Mouse (Mus musculus) heart, postnatal 10 days (tissue): Measurements from ENCODE around the gene Zscan5b. TPM values are rescaled to one million over a fixed set of nuclear protein-coding genes. Genes with fewer than 3 reads are reported as not detected.
A peak's percentile ranks its signal among the peaks of the same experiment; 100 is the strongest.
"Not testable (repeated sequence)": the region's sequence is repeated elsewhere in the genome, so short reads cannot be mapped to it uniquely, and the experiment has no call there.

Experiments
- DNase-seq, 2 experiments: peaks; one replicate each; pipeline ENCODE4 v3.0.0; 2021
- intact Hi-C: fragments of 180-260 bp; cut with DNase I; formaldehyde crosslinking; loops from one replicate; pipeline ENCODE4 v1.15.1; 2025
- total RNA-seq, 2 experiments: library from RNA; stranded (reverse); gene quantifications; 2 replicates each; pipeline ENCODE4 v1.2.3; 2021

Zscan5b gene
- total RNA-seq = not detected

DNA sequence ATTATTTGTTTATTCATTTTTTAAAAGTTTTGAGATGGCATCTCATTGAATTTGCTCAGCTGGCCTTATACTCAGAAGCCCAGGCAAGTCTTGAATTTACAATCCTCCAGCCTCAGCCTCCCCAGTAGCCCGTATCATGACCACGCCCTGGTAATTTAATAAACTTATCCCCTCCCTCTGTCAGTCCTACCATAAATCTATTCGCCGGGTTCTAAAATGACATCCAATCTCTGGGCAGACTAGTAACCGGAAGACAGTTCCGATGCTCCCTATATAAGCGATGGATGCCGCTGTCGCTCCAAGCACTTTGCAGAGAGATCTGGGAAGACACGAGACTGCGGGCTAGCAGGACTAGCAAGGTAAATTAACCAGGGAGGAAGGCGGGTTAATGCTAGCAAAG, at the start of gene Zscan5b:
Gene Zscan5b (plus strand): TSS at position 301 of the 400 bp plus-strand sequence.
- intact Hi-C loops = no loop called here

DNA sequence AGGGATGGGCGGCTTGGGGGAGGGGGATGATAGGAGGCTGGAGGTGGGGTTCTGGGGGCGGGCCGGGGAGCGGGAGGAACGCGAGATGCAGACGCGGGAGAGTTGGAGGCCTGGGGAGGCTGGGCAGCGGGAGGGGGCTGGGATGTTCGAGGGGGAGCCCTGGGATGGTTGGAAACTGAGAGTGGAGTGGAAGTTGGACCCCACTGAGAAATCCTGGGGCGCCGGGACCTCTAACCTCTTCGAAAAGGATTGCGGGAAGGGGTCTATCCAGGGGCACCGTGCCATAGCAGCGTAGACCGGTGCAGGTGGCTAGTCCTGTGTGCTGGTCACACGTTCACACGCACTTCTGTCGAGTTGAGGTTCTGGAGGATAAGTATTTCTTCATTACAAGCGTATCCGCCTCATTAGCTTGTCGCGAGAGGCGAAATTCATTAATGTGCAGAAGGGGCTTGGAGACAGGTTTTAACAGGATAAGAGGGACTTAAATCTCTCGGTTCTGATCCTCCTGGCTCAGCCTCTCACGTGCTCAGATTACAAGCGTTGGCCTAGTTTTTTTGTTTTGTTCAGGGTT, 49.3 kb upstream of the Zscan5b start:
- peak in 1 of 2 experiments; percentile 48 for DNase-seq
- intact Hi-C loops = loop anchor here (2.0 to 5.0 kb wide), 2 partner anchors 18 to 1090 kb away; partner anchors contain the start of gene Epn1

More for the DNA sequence above, at the start of gene Zscan5b:
- no peak for DNase-seq

DNA sequence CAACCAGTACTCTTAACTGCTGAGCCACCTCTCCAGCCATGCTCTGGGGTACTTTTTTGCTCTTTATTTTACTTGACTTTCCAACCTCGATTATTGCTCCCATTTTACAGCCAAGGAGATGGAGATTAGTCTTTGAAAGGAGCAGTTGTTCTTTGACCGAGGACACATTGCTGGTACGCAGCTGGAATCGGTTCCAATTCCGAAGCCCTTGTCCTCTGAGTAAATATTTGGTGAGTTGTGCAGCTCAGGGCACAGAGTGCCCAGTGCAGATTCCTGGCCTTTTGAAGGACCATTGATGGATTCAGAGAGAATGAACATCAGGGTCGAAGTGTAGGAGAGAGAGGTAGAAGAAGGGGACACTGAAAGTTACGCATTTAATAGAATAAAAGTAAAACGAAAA, 48.2 kb upstream of the Zscan5b start:
- intact Hi-C loops = loop anchor here (2.0 to 5.0 kb wide), 2 partner anchors 17 to 1092 kb away; partner anchors contain the start of gene Epn1
- no peak for DNase-seq

DNA sequence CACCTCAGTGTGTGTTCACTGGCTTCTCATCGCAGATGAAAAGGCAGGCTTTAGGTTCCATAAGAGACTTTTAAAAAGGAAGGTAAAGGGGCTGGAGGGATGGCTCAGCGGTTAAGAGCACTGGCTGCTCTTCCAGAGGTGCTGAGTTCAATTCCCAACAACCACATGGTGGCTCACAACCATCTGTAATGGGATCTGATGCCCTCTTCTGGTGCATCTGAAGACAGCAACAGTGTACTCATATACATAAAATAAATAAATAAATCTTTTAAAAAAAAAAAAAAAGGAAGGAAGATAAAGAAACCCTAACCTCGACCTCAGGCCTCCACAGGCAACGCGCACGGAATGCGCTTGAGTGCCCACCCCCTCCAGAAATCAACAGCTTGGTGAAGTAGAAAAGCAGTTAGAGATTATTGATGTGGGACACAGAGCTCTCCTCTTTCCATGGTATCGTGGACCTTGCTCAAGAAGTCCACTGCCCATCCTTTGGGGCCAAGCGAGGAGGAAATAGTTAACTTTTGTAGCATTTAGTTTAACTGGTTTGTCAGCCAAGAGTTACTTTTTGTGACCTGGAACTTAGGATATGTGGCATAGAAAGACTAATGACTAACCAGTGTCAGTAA, 47.6 kb upstream of the Zscan5b start:
- DNase-seq = not testable (repeated sequence)
- intact Hi-C loops = loop anchor here (5.0 kb wide), 1 partner anchor 1092 kb away; the partner anchor contains the start of gene Epn1

DNA sequence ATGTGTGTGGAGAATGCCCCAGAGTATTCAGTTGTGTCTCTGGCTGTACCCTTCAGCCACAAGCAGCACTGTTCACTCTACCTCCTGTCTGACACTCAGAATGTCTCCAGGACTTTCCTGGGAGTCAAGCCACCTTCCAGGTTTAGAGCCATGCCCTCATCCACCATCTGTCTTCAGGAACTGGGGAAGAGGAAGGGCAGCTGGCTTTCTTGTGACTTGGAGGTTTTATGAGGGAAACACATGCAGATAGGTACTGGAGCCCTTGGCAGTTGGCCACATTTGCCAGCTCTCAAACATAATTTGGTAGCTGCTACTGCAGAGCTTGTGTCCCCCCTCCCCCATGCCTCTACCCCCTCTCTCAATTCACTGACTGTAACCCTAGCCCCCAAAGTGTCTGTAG, 43.1 kb upstream of the Zscan5b start:
- intact Hi-C loops = no loop called here
- DNase-seq = no peak

DNA sequence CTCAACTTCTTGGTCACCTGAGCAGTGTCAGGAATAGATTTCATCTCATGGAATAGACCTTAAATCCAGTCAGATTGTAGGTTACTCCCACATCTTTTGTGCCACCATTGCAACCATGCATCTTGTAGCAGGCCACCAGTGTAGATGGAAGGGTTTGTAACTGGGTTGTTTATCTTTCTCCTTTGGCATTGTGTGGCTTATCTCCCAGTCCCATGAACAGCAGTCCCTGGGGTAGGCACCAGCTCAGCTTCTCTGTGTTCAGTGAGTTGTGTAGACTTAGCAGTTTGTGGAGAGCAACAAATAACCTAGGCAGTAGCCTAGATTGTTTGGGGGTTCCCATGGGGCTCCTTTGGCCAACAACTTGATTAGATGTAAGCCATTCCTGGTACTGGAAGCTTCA, 39.2 kb upstream of the Zscan5b start:
- intact Hi-C loops = no loop called here
- no peak for DNase-seq

DNA sequence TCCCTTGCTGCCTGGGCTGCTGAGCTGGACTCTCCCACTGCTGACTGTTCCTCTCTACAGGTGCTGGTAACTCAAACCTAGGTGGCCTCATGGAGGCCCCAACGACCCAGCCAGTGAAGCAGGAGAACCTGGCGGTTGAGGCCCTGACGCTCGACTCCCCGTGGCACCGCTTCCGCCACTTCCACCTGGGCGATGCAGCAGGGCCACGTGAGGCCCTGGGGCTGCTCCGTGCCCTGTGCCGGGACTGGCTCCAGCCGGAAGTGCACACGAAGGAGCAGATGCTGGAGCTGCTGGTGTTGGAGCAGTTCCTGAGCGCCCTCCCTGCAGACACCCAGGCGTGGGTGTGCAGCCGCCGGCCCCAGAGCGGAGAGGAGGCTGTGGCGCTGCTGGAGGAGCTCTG, 38.3 kb upstream of the Zscan5b start:
- no peak for DNase-seq
- intact Hi-C loops = no loop called here

DNA sequence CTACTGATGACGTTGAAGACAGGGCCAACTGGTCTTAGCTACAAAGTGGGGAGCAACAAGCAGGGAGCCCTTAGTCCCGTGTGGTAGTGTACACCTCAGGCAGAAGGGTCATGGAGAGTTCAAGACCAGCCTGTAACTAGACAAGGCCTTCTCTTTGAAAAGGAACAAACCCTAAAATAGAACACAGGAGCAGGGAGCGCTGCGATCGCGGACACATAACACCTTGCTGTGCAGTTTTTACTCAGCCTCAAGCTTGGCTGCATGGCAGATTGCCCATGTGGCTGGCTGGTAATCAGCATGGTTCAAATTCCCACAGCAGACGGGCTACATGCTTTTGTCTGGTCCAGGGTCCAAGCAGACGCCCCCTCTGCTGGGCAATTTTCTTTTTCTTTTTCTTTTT, 37.6 kb upstream of the Zscan5b start:
- intact Hi-C loops = no loop called here
- peak; percentile 36 to 40 for DNase-seq

DNA sequence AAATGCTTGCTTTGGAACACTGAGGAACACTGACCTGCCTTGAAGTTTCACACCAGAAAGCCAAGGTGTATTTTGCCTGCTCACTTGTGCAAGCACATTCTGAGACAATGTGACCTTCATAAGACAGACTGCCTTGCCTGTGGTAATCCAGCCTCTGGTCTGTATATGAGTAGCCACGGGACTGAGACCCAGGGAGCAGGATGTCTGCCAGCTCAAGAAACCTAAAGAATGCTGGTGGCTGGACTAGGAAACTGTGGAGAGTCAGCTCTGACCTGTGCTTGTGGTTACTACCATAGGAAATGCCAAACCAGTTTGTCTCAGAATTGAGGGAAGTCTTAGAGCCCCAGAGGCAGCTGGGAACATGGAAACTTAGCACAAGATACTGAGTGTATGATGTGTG, 36.7 kb upstream of the Zscan5b start:
- intact Hi-C loops = no loop called here
- no peak for DNase-seq

DNA sequence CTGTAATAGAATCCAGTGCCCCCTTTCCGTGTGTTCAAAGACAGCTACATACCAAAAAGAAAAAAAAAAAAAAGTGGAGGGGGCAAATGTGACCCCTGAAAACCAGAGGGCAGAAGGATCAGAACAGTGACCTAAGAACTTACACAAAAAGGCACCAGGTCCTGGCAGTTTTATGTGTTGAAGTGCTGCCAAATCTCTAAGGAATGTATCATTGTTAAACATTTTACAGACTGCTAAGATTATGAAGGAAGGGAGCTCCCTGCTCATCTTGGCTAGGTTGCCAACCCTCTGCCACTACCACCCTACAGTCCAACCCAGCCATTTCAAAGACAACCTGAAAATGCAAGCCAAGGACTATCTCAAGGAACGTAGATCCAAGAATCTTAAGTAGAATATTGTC, 35.9 kb upstream of the Zscan5b start:
- intact Hi-C loops = no loop called here
- DNase-seq = no peak

DNA sequence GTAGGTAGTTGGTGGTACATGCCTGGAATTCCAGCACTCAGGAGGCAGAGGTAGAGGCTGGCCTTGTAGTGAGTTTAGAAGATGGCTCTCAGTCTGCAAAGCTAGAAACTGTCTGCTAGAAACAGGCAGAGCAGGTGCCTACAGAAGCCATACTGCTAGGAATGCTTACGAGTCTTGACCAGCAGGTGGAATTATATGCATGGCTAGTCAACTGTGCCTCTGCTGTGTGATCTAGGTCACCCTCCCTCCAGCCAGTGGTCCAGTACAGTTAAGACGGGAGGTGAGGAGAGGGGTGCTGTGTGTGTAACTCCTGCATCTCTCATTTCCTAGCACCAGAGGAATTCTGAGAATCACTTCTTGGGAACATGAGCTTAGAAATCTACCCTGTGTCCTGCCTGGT, 35.3 kb upstream of the Zscan5b start:
- intact Hi-C loops = no loop called here
- no peak for DNase-seq

DNA sequence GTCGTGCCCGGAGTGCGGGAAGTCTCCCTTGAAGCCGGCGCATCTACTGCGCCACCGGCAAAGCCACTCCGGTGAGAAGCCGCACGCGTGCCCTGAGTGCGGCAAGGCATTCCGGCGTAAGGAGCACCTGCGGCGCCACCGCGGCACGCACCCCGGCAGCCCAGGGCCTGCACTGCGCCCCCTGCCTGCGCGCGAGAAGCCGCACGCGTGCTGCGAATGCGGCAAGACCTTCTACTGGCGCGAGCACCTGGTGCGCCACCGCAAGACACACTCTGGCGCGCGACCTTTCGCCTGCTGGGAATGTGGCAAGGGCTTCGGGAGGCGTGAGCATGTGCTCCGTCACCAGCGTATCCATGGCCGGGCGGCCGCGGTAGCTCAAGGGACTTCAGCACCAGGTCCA, 32.5 kb upstream of the Zscan5b start:
- intact Hi-C loops = no loop called here
- DNase-seq = no peak

DNA sequence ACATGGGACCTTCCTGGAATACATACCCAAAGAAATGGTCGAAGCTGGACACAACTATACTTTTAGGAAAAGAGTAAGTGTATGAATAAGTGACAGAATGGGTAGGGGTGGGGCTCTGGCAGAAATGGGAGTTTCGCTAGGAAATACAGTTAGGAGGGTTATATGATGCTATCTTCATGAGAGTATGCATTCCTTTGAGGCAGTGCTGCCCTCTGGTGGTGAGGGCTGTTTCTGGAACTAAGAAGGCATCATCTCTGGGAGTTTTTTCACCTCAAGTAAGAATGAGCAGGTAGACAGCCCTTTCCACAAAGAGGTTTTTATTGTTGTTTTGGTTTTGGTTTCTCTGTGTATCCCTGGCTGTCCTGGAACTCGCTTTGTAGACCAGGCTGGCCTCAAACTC, 30.7 kb upstream of the Zscan5b start:
- intact Hi-C loops = loop anchor here (2.0 kb wide), 2 partner anchors 19 to 65 kb away; partner anchors contain the start of gene Zfp444
- peak; percentile 76 to 88 for DNase-seq

DNA sequence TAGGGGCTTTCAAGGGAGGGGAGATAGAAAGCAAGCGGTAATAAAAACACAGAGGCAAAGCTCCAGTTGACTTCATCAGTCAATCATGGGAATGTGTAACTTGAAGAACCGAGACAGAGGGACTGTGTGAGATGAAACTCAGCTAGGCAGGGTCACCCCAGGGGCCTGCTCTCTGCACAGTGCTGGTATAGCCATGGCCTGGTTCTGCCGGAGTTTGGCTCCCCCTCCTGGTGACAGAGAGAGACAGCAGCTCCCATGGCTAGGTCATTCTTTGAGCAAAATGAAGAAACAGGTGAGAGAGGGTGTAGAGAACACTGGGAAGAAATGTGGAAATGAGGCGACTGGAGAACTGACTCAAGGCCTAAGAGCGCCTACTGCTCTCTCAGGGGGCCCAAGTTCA, 27.9 kb upstream of the Zscan5b start:
- peak; percentile 55 to 82 for DNase-seq
- intact Hi-C loops = loop anchor here (1.0 kb wide), 1 partner anchor 67 kb away; no protein-coding TSS in a partner anchor

DNA sequence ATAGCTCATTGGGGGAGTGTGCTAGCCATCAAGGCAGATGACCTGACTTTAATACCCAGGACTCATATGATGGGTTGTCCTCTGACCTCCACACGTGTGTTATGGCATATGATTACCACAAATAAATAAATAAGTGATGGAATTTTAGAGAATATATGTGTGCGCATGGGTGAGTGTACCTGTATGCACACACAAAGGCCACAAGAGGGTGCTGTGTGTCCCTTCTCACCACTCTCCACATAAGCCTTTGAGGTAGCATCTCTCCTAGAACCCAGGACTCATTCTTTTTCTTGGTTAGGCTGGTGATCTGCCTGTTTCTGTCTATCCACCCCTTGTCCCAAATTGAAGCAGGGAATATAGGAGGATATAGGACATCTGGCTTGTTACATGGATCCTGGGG, 26.3 kb upstream of the Zscan5b start:
- DNase-seq = no peak
- intact Hi-C loops = no loop called here

DNA sequence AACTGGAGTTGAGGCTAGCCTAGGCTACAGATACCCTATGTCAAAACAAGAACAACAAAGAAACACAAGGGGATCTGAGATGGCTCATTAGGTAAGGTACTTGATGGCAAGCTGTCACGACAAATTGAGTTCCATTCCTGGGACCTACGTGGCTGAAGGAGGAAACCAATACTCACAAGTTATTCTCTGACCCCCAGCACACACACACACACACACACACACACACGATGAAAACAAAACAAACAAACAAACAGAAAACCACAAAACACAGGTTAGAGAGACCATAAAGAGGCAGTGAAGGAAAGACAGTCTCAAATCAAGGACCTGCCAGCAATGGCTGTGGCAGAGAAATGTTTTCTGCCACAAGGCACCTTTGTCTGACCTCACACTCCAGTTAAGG, 25.3 kb upstream of the Zscan5b start, which contains the start of gene Galp:
Gene Galp (plus strand): TSS at position 301 of the 400 bp plus-strand sequence.
- intact Hi-C loops = no loop called here
- DNase-seq = no peak

DNA sequence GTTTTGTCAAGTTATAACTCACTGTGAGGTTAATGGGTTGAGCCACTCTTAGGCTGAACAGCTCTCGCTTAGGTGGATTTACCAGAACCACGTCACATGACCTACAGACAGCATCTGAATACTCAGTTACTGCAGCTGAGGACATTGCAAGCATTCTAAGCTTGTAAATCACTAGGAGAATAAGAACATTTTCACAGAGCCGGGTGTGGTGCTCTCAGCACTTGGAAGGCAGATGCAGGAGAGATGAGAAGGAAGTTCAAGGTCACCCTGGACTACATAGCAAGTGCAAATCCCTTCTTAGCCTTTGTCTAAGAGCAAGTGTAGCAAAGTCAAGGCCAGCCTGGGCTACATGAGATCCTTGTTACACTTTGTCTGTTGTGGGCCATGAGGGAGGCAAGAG, 17.9 kb upstream of the Zscan5b start:
- no peak for DNase-seq
- intact Hi-C loops = no loop called here

DNA sequence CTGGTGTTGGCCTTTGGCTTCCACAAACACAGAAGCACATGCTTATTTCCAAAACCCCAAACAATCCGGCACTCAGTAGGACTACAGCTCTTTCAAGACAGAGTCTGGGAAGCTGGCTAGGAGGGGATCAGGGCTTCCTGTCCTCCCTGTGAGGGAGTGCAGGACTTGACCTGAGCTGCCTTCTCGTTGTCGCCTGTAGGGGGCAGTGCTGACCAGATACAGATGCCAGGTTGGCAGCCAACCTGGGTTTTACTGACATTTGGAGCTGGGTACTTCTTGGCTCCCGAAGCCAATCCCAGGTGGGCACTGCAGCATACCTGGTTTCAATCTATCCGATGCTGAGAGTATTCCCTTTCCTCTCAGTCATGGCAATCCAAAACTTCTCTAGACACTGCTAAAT, 8.9 kb upstream of the Zscan5b start:
- intact Hi-C loops = no loop called here
- peak in 1 of 2 experiments; percentile 14 for DNase-seq

DNA sequence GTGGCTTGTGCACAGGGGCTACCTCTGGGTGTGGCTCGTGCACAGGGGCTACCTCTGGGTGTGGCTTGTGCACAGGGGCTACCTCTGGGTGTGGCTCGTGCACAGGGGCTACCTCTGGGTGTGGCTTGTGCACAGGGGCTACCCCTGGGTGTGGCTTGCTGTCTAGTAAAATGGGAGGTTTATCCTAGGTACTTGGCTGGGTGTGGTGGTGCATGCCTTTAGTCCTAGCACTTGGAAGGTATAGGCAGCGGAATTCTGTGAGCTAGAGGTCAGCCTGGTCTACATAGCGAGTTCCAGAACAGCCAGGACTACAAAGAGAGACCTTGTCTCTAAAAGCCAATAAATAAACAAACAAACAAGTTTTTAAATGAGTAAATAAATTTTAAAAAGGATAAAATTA, 7.4 kb upstream of the Zscan5b start:
- intact Hi-C loops, DNase-seq: not testable (repeated sequence)

DNA sequence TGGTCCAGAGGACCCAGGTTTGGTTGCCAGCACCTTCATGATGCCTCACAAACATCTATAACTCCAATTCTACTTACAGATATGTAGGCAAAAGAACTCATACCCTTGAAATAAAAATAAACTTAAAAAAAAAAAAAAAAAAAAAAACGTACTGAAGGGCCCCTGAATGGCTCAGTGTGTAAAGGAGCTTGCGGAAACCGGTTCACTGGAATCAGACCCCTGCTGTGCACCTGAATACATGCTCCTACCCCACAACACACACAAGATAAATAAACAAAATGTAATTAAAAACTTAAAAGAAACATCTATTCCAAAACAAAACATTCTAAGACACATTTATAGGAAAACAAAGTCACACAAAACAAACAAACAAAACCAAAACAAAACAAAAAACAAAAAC, 1.9 kb upstream of the Zscan5b start:
- DNase-seq = no peak
- intact Hi-C loops = no loop called here

DNA sequence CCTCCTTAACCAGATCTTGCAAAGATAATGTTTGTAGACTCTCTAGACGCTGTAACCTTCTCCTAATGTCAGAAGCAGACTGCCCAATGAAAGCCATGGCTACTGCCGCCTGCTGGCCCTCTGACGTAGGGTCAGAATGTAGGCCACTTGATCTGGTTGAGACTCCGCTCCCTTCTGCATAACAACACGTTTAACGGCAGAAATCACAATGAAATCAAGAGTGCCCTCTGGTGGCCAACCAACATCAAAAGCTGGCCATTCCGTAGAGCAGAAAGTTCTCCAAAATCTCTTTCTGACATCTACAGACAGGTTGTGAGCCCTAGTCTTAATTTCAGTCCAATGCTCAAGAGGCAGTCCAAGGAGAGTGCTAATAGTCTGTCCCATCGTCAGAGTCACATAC, 6.4 kb downstream of the Zscan5b start:
- intact Hi-C loops = not testable (repeated sequence)

DNA sequence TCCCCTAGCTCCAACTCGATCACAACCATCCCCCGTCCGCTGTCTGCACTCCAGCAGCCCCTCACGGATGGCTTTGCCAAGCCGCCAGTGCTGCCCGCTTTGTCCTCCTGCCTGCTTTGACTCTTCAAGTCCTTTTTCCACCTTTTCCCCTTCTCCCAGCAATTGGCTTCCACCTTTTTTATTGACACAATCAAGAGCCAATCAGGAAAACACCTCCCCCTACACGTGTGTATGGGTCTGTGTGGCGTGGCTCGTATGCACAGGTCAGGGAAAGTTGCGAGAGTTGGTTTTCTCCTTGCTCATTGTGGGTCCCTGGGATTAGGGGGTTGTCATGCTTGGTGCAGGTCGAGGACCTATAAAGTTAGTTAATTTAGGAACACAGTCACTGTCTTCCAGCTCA, 17.7 kb downstream of the Zscan5b start:
- intact Hi-C loops = no loop called here
- DNase-seq = no peak

More for the DNA sequence above, 6.4 kb downstream of the Zscan5b start:
- DNase-seq = peak in 1 of 2 experiments; percentile 3
